Mouse (Mus musculus): Measurements from ENCODE around the gene Dzip1.

DNA sequence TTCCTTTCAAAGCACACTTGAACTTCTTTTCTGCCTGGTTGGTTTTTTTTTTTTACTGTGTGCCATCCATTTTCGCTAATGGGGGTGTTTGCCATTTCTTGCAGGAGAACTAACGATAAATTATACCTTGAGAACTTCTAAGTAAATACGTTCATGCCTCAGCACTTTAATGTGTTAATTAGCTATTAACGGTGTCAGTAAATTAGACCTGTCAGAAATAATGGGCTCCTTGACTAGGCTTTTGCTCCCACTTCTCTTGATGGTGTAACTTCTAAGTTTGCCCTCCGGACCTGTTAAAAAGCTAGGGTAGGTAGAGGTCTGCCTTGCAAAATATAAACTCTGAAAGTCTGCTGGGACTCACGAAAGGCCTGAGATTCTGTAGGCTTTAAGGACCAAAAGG is 66.9 kb downstream of the Dzip1 start:
- TF ChIP-seq CTCF (IDR thresholded peaks at IDR 0.05; ENCODE audit: control insufficient read depth, insufficient read depth, insufficient read length) (no peak), USF1 (IDR thresholded peaks at IDR 0.05; ENCODE audit: low read depth) (no peak), MAX (IDR thresholded peaks at IDR 0.05) (no peak), MYOD1 (IDR thresholded peaks at IDR 0.05; ENCODE audit: control insufficient read depth, insufficient read length, low read depth) (no peak), MYOG (IDR thresholded peaks at IDR 0.05; ENCODE audit: control insufficient read depth, extremely low read depth, insufficient read length) (no peak)
